In the genomic region with DNA sequence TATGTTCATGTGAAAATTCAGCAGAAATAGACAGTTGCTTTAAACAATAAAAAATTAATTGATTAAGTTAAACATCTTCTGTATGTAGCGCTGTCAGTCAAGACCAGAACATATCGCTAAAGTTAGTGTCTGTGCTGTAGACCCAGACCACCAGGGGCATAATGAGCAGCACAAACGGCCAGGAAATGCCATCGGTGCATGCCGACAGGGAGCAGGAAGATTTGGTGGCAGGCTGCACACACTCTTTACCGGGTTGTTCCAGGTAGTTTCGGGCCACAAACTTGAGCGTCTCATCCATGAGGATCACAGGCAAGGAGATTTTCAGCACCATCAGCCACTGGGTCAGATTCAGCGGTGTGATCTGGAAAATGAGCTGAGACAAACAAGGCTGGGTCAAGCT, we compare ENCODE assay signal across 7 mouse cellular contexts. TPM values are rescaled to one million over a fixed set of nuclear protein-coding genes. Genes with fewer than 3 reads are reported as not detected.
DNase-seq lines count a peak whose midpoint lies in the region; ATAC-seq and TF ChIP-seq lines count a peak whose summit lies in the region.
"Not testable (repeated sequence)": the region's sequence is repeated elsewhere in the genome, so short reads cannot be mapped to it uniquely, and the experiment has no call there.

No protein-coding gene starts in this region.

- TF ChIP-seq EP300 in heart, postnatal 0 days (IDR thresholded peaks at IDR 0.05; ENCODE audit: low read depth) = not testable (repeated sequence)

- not testable (repeated sequence) for H3K9me3 ChIP-seq in forebrain, embryonic 11.5 days (ENCODE audit: control insufficient read depth, low read length); heart, postnatal 0 days (replicated peaks; ENCODE audit: control insufficient read depth, low read length); kidney, postnatal 0 days (replicated peaks; ENCODE audit: low read length); lung, embryonic 14.5 days (ENCODE audit: low read depth, low read length)

- 92% methylated on average over 9 of the region's 9 CpGs for WGBS in forebrain, embryonic 11.5 days
- 66% methylated on average over 9 of the region's 9 CpGs for WGBS in heart, postnatal 0 days
- WGBS in kidney, postnatal 0 days = 77% methylated on average over 9 of the region's 9 CpGs
- WGBS in lung, embryonic 14.5 days = 77% methylated on average over 9 of the region's 9 CpGs

- peaks cover 37% of the 10 kb centered on the region for H3K36me3 ChIP-seq in forebrain, embryonic 11.5 days (ENCODE audit: control insufficient read depth, insufficient read depth, low read length)
- peaks cover 100% of the 10 kb centered on the region for H3K36me3 ChIP-seq in heart, postnatal 0 days (replicated peaks; ENCODE audit: control insufficient read depth, insufficient read depth, low read length)
- peaks cover 83% of the 10 kb centered on the region for H3K36me3 ChIP-seq in kidney, postnatal 0 days (ENCODE audit: insufficient read depth, low read length)
- H3K36me3 ChIP-seq in lung, embryonic 14.5 days (ENCODE audit: insufficient read depth) = peaks cover 99% of the 10 kb centered on the region
- H3K36me3 ChIP-seq in myocyte (ENCODE audit: control insufficient read depth, insufficient read depth) = peaks cover 75% of the 10 kb centered on the region

- not testable (repeated sequence) for H3K9ac ChIP-seq in forebrain, embryonic 11.5 days (ENCODE audit: low read length); heart, postnatal 0 days (replicated peaks; ENCODE audit: low read depth, low read length); kidney, postnatal 0 days (ENCODE audit: low read depth, low read length); lung, embryonic 14.5 days

- TF ChIP-seq POLR2A in myocyte (IDR thresholded peaks at IDR 0.05; ENCODE audit: insufficient read length, low read depth) = not testable (repeated sequence)

- H3K27me3 ChIP-seq in forebrain, embryonic 11.5 days (ENCODE audit: control insufficient read depth, insufficient read depth, low read length); heart, postnatal 0 days (ENCODE audit: control insufficient read depth, insufficient read depth, low read length); kidney, postnatal 0 days (ENCODE audit: insufficient read depth, low read length); lung, embryonic 14.5 days (ENCODE audit: insufficient read depth, low read length); myocyte (ENCODE audit: control insufficient read depth, insufficient read depth, insufficient read length): not testable (repeated sequence)

- H3K4me3 ChIP-seq in forebrain, embryonic 11.5 days (ENCODE audit: low read depth, low read length); heart, postnatal 0 days (ENCODE audit: low read depth, low read length); kidney, postnatal 0 days (replicated peaks; ENCODE audit: low read depth, low read length); lung, embryonic 14.5 days (ENCODE audit: low read depth, low read length); myocyte: not testable (repeated sequence)

- not testable (repeated sequence) for H3ac ChIP-seq in myocyte (ENCODE audit: control insufficient read depth, insufficient read length)

- not testable (repeated sequence) for H3K4me1 ChIP-seq in forebrain, embryonic 11.5 days (replicated peaks; ENCODE audit: control insufficient read depth, insufficient read depth, low read length); heart, postnatal 0 days (ENCODE audit: control insufficient read depth, insufficient read depth); kidney, postnatal 0 days (replicated peaks; ENCODE audit: insufficient read depth, low read length); lung, embryonic 14.5 days (ENCODE audit: insufficient read depth)

- TF ChIP-seq CTCF in heart, postnatal 0 days (IDR thresholded peaks at IDR 0.05; ENCODE audit: low read depth) = peak; percentile 22; the same call in 1 of the 2 replicates
- peak; percentile 23; the same call in 1 of the 2 replicates for TF ChIP-seq CTCF in kidney, postnatal 0 days (IDR thresholded peaks at IDR 0.05; ENCODE audit: low read depth)
- TF ChIP-seq CTCF in lung, embryonic 14.5 days (IDR thresholded peaks at IDR 0.05; ENCODE audit: low read depth) = 0 out of 2 replicates have a peak, but pooled peaks have one; percentile 14

- H3K27ac ChIP-seq in forebrain, embryonic 11.5 days (ENCODE audit: low read depth, low read length); kidney, postnatal 0 days; lung, embryonic 14.5 days (ENCODE audit: low read depth): not testable (repeated sequence)
- 0 out of 2 replicates have a peak overlapping the region, but pooled peaks have one; percentile 40 for H3K27ac ChIP-seq in heart, postnatal 0 days (ENCODE audit: low read depth)

- not testable (repeated sequence) for H3K4me2 ChIP-seq in forebrain, embryonic 11.5 days (ENCODE audit: low read depth, low read length, severe bottlenecking); heart, postnatal 0 days (ENCODE audit: low read depth, low read length); kidney, postnatal 0 days (ENCODE audit: low read length); lung, embryonic 14.5 days; myocyte (ENCODE audit: low read depth)

- DNase-seq in R1 (ENCODE audit: low read depth, low spot score) = peak; percentile 66
- DNase-seq in forebrain, embryonic 11.5 days (ENCODE audit: low spot score) = peak; percentile 41
- DNase-seq in heart, adult 11 months = peak; percentile 86
- DNase-seq in heart, postnatal 0 days (ENCODE audit: low spot score); kidney, postnatal 0 days (ENCODE audit: low spot score); lung, embryonic 14.5 days: not testable (repeated sequence)

- not testable (repeated sequence) for H3K79me2 ChIP-seq in myocyte (ENCODE audit: control insufficient read depth, insufficient read depth)

- ATAC-seq in forebrain, embryonic 11.5 days (replicated peaks; ENCODE audit: low FRiP score); heart, postnatal 0 days (ENCODE audit: insufficient read depth, low read depth); kidney, postnatal 0 days (replicated peaks; ENCODE audit: low FRiP score, low read depth); lung, embryonic 14.5 days (ENCODE audit: insufficient read depth): not testable (repeated sequence)

TF ChIP-seq in myocyte, 11 proteins besides CTCF, POLR2A, EP300 and RAD21:
- TF ChIP-seq POLR2AphosphoS2 (IDR thresholded peaks at IDR 0.05; ENCODE audit: insufficient read length, low read depth) = peak; percentile 40

RNA-seq across cellular contexts. Expression of gene Anapc7, which starts 35.6 kb away (rescaled TPM):
- polyA plus RNA-seq in forebrain, embryonic 11.5 days (2014; fragmentation: Nextera tagmentation; extraction: Ambion mirVana) = 28.3 and 31.9 TPM in 2 replicates
- 30.1 and 38.9 TPM in 2 replicates for total RNA-seq in heart, postnatal 0 days (2014; rRNA removed; ENCODE audit: low replicate concordance)
- 33.1 and 36.9 TPM in 2 replicates for polyA plus RNA-seq in heart, postnatal 0 days (2015; fragmentation: Nextera tagmentation; extraction: Ambion mirVana)
- 37.5 and 42.0 TPM in 2 replicates for polyA plus RNA-seq in kidney, postnatal 0 days (2015; fragmentation: Nextera tagmentation; extraction: Ambion mirVana)
- polyA plus RNA-seq in lung, embryonic 14.5 days (2014; fragmentation: Nextera tagmentation; extraction: Ambion mirVana) = 26.8 and 31.9 TPM in 2 replicates
- 62.7 TPM for polyA plus RNA-seq in myocyte (2012; fragmentation: generic; extraction: Trizol)

RNA-seq across cellular contexts. Expression of gene Atp2a2, which starts 45.0 kb away (rescaled TPM):
- 58.7 and 60.6 TPM in 2 replicates for polyA plus RNA-seq in forebrain, embryonic 11.5 days (2014; fragmentation: Nextera tagmentation; extraction: Ambion mirVana)
- 2,277 and 2,295 TPM in 2 replicates for total RNA-seq in heart, postnatal 0 days (2014; rRNA removed; ENCODE audit: low replicate concordance)
- 706 and 785 TPM in 2 replicates for polyA plus RNA-seq in heart, postnatal 0 days (2015; fragmentation: Nextera tagmentation; extraction: Ambion mirVana)
- 37.8 and 38.5 TPM in 2 replicates for polyA plus RNA-seq in kidney, postnatal 0 days (2015; fragmentation: Nextera tagmentation; extraction: Ambion mirVana)
- 43.8 and 45.5 TPM in 2 replicates for polyA plus RNA-seq in lung, embryonic 14.5 days (2014; fragmentation: Nextera tagmentation; extraction: Ambion mirVana)
- polyA plus RNA-seq in myocyte (2012; fragmentation: generic; extraction: Trizol) = 295 TPM
